Mouse (Mus musculus) thymus, adult 2 months (tissue): ENCODE data around the gene Shbg. TPM values are rescaled to one million over a fixed set of nuclear protein-coding genes. Genes with fewer than 3 reads are reported as not detected.
"Not testable (repeated sequence)": the region's sequence is repeated elsewhere in the genome, so short reads cannot be mapped to it uniquely, and the experiment has no call there.

ENCODE experiments used
- DNase-seq: peaks from one replicate; pipeline ENCODE4 v3.0.0; 2021
- H3K27ac ChIP-seq: fragments of 200-500 bp; 2 replicates; pipeline ENCODE4 v1.5.1; 2012; ENCODE audit warnings: low read length, control low read depth; ENCODE audit not compliant: control insufficient read depth, insufficient read depth
- H3K27me3 ChIP-seq: fragments of 200-500 bp; 2 replicates; pipeline ENCODE4 v1.6.1; 2012; ENCODE audit warnings: mild to moderate bottlenecking, low read length, moderate library complexity, mixed read lengths; ENCODE audit not compliant: control insufficient read depth, insufficient read depth
- H3K36me3 ChIP-seq: fragments of 200-500 bp; 2 replicates; pipeline ENCODE4 v1.6.1; 2012; ENCODE audit warnings: mild to moderate bottlenecking, low read length, moderate library complexity; ENCODE audit not compliant: control insufficient read depth, insufficient read depth
- H3K4me1 ChIP-seq: fragments of 200-500 bp; replicated peaks from 2 replicates; pipeline ENCODE4 v1.6.1; 2012; ENCODE audit warnings: low read length; ENCODE audit not compliant: control insufficient read depth, insufficient read depth
- H3K4me3 ChIP-seq: fragments of 200-500 bp; 2 replicates; pipeline ENCODE4 v1.5.1; 2012; ENCODE audit warnings: mild to moderate bottlenecking, low read length, control low read depth, moderate library complexity; ENCODE audit not compliant: control insufficient read depth, insufficient read depth
- CTCF ChIP-seq: fragments of 200-500 bp; IDR thresholded peaks from 2 replicates; pipeline ENCODE4 v1.5.1; 2012; ENCODE audit warnings: mild to moderate bottlenecking, control low read depth, low read length, moderate library complexity, borderline replicate concordance; ENCODE audit not compliant: control insufficient read depth, poor library complexity, insufficient read depth; ENCODE audit errors: extremely low read depth
- POLR2A ChIP-seq: fragments of 200-500 bp; IDR thresholded peaks from 2 replicates; pipeline ENCODE4 v1.6.1; 2012; ENCODE audit warnings: mild to moderate bottlenecking, low read length, control low read depth, moderate library complexity; ENCODE audit not compliant: control insufficient read depth, poor library complexity, insufficient read depth; ENCODE audit errors: extremely low read depth
- WGBS: fragments of 180-500 bp; shearing (Covaris S2); methylation state at CpG from one replicate; pipeline ENCODE4 v1.1.7; 2018; 5-methylcytosine and 5-hydroxymethylcytosine counted together
- polyA plus RNA-seq: library from polyadenylated mRNA; depleted of rRNA; stranded (reverse); fragments of >200 nt; gene quantifications from 2 replicates; pipeline ENCODE4 v1.2.3, GENCODE M21; 2012

Gene Shbg
- polyA plus RNA-seq, 1 experiment: not detected

GRCm38 (mm10) chr11:69633128-69633866, 15.6 kb upstream of the Shbg start:
- Histone ChIP-seq H3K4me1 (peaks cover 2% of the 10 kb centered on the region), H3K4me3 (peak overlapping the region; percentile 63)
- under 1% methylated on average over 50 of the region's 50 CpGs for WGBS

DNA sequence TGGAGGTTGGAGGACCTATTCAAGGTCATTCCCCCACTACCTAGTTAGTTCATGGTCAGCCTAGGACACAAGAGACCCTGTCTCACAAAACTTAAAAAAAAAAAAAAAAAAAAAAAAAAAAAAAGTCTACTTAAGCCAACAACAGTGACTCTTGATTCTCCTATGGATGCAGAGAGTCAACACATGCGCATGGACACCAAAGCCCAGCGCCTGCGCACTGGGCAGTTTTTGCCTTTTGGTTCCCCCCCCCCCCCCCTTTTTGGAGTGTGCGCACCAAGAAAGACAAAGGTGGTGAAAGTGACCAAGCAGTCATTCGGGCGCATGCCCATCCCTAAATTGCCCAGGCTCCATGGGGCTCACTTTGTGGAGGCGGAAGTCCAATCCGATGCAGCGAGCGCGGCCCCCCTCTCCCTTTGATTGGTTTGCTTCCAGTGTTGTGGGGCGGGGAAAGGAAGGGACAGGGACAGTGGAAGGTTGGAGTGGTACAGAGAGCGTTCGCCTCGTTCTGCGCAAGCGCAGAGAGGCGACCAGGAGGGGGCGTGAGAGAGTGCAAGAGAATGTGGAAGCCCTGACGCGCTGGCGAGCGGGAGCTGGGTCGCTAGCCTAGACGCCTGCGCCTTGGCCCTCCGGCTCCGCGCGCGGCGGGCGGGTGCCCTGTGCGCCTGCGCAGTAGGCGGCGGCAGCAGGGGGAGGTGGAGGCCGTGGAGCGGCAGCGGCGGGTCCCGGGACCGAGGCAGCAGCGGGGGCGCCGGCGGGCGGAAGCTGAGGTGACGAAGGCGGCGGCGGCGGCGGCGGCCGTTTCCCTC, 14.8 kb upstream of the Shbg start, which contains the start of gene Fxr2:
Gene Fxr2 (plus strand): TSS at position 707 of the 806 bp plus-strand sequence.
- Histone ChIP-seq H3K36me3 (no peaks in the 10 kb centered on the region), H3K27ac (peak within 1 kb of the TSS; percentile 71; the same call in 1 of the 2 replicates), H3K4me3 (peak within 1 kb of the TSS; percentile 67), H3K27me3 (no peaks in the 10 kb centered on the region), H3K4me1 (peaks cover 2% of the 10 kb centered on the region)
- under 1% methylated on average over 45 of the region's 56 CpGs for WGBS
- TF ChIP-seq POLR2A (peak; percentile 81), CTCF (peak; percentile 92)
- peak; percentile 100 for DNase-seq

More at GRCm38 (mm10) chr11:69633128-69633866, 15.6 kb upstream of the Shbg start:
- DNase-seq: no peak
- Histone ChIP-seq H3K27me3 (no peaks in the 10 kb centered on the region), H3K36me3 (no peaks in the 10 kb centered on the region), H3K27ac (no peak overlapping the region)
- TF ChIP-seq POLR2A (no peak), CTCF (no peak)

- H3K27ac ChIP-seq: no peak overlapping the region
- H3K4me3 ChIP-seq: no peak overlapping the region
- H3K27me3 ChIP-seq: no peaks in the 10 kb centered on the region
- WGBS: 71% methylated on average over 1 of the region's 1 CpGs
- no peak for TF ChIP-seq CTCF
- no peak for TF ChIP-seq POLR2A
- peaks cover 2% of the 10 kb centered on the region for H3K4me1 ChIP-seq
- no peak for DNase-seq
- no peaks in the 10 kb centered on the region for H3K36me3 ChIP-seq
Observed at GRCm38 (mm10) chr11:69629802-69630201, 12.1 kb upstream of the Shbg start.

DNA sequence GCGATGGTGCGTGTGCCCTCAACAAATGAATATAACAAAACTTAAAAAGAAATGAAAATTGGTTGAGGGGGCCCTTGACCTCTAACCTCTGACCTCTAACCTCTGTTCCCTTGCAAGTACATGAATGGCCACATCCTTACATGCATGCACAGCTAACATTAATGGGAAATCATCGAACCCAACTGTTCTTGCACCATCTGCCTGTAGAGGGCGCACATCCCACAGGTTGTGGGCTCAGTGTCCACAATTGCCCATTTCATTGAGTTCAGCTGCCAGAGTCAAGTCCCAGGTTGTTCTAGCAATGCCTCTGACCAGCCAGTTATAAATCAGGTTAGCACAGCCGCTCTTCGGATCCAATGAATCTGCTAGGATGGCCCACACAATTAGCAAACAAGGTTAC, 10.6 kb upstream of the Shbg start:
- 45% methylated on average over 6 of the region's 6 CpGs for WGBS
- peak; percentile 68; the same call in 1 of the 2 replicates for TF ChIP-seq CTCF
- no peak for TF ChIP-seq POLR2A
- peak; percentile 68 for DNase-seq
- H3K27ac ChIP-seq: no peak overlapping the region
- no peaks in the 10 kb centered on the region for H3K27me3 ChIP-seq
- H3K4me3 ChIP-seq: no peak overlapping the region
- H3K4me1 ChIP-seq: no peaks in the 10 kb centered on the region
- no peaks in the 10 kb centered on the region for H3K36me3 ChIP-seq

GRCm38 (mm10) chr11:69624339-69624738, 6.6 kb upstream of the Shbg start:
- DNase-seq, H3K4me1 ChIP-seq, H3K4me3 ChIP-seq, H3K27ac ChIP-seq, H3K36me3 ChIP-seq, H3K27me3 ChIP-seq: not testable (repeated sequence)
- 87% methylated on average over 2 of the region's 2 CpGs for WGBS

GRCm38 (mm10) chr11:69623006-69623405, 5.3 kb upstream of the Shbg start:
- no peak overlapping the region for H3K27ac ChIP-seq
- H3K36me3 ChIP-seq: no peaks in the 10 kb centered on the region
- no peak for DNase-seq
- no peak overlapping the region for H3K4me3 ChIP-seq
- 89% methylated on average over 4 of the region's 4 CpGs for WGBS
- H3K27me3 ChIP-seq: no peaks in the 10 kb centered on the region; the same call in 1 of the 2 replicates
- H3K4me1 ChIP-seq: no peaks in the 10 kb centered on the region
- TF ChIP-seq POLR2A (no peak), CTCF (no peak)

DNA sequence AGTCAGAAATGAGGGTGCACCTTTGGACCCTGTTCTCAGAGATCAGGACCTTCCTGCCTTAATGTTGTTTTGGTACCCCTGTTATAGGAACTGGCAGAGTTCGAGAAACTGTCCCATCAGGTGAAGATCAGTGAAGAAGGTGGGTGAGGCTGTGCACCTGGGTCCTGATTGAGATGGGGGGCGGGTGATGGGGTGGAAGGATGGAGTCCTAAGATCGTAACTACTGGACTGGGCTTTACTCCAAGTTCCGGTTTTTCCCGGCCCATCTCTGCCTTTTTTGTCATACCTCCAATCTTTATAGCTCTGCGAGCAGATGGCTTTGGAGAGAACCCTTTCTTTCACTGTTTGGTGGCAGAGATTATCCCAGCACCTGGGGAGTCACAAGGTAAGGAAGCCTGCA, 4.7 kb upstream of the Shbg start:
- 62% methylated on average over 6 of the region's 6 CpGs for WGBS
- no peak overlapping the region for H3K4me3 ChIP-seq
- H3K36me3 ChIP-seq: no peaks in the 10 kb centered on the region
- DNase-seq: no peak
- no peaks in the 10 kb centered on the region for H3K4me1 ChIP-seq
- H3K27ac ChIP-seq: no peak overlapping the region
- no peak for TF ChIP-seq CTCF
- TF ChIP-seq POLR2A: no peak
- H3K27me3 ChIP-seq: no peaks in the 10 kb centered on the region; the same call in 1 of the 2 replicates
